13 mouse cellular contexts compared by ENCODE assay signal in genomic region chr5:48333884-48334513, GRCm38 (mm10). TPM values are rescaled to one million over a fixed set of nuclear protein-coding genes. Genes with fewer than 3 reads are reported as not detected.
A peak's percentile ranks its signal among the peaks of the same experiment; 100 is the strongest.
DNase-seq lines count a peak whose midpoint lies in the region; ATAC-seq and TF ChIP-seq lines count a peak whose summit lies in the region.
"Had no signal": no experiment of that assay in that cellular context is flagged by ENCODE, and none has a peak within 500 bp of the region (broad histone marks: within the 10 kb centered on the region; RNA-seq: fewer than 3 reads in every experiment).

No protein-coding gene starts in this region.

- TF ChIP-seq CTCF in liver, postnatal 0 days (IDR thresholded peaks at IDR 0.05; ENCODE audit: low read depth): no peak

- 42% methylated on average over 9 of the region's 9 CpGs for WGBS in embryonic facial prominence, embryonic 10.5 days
- 55% methylated on average over 9 of the region's 9 CpGs for WGBS in liver, postnatal 0 days (ENCODE audit: insufficient replicate concordance)

- no peaks in the 10 kb centered on the region for H3K36me3 ChIP-seq in embryonic facial prominence, embryonic 10.5 days (replicated peaks)
- no peaks in the 10 kb centered on the region for H3K36me3 ChIP-seq in liver, postnatal 0 days (replicated peaks; ENCODE audit: insufficient read depth, low read length)
- H3K36me3 ChIP-seq: heart, embryonic 10.5 days; limb, embryonic 13.5 days had no signal

- no peak for ATAC-seq in liver, postnatal 0 days

- peak; percentile 4 for DNase-seq in ovary, postnatal 36 days (ENCODE audit: low spot score)
- no peak for DNase-seq in ovary, postnatal 14 days (ENCODE audit: low spot score)
- DNase-seq in embryonic facial prominence, embryonic 10.5 days (ENCODE audit: low spot score): peak; percentile 20
- peak; percentile 65 for DNase-seq in mesoderm, embryonic 11.5 days (ENCODE audit: low read depth, low spot score)
- no peak for DNase-seq in liver, postnatal 0 days
- DNase-seq in cerebellum, adult 11 months: no peak
- DNase-seq in gastrocnemius, postnatal 36 days: no peak
- no peak for DNase-seq in urinary bladder, adult 2 months (ENCODE audit: low spot score)
- DNase-seq: lung, adult 2 months; spleen, adult 18-20 months had no signal

- no peaks in the 10 kb centered on the region for H3K27me3 ChIP-seq in embryonic facial prominence, embryonic 10.5 days (replicated peaks; ENCODE audit: low read depth, poor library complexity, severe bottlenecking)
- no peaks in the 10 kb centered on the region for H3K27me3 ChIP-seq in liver, postnatal 0 days (ENCODE audit: insufficient read depth, low read length)
- H3K27me3 ChIP-seq: limb, embryonic 13.5 days had no signal

- H3K4me3 ChIP-seq in embryonic facial prominence, embryonic 10.5 days: no peak overlapping the region
- no peak overlapping the region for H3K4me3 ChIP-seq in liver, postnatal 0 days (ENCODE audit: low read depth, low read length)
- H3K4me3 ChIP-seq: erythroblast, embryonic 14.5 days; heart, embryonic 10.5 days; limb, embryonic 13.5 days had no signal

- intact Hi-C loops in gastrocnemius, postnatal 36 days (cut with DNase I): no loop called here

- no peak overlapping the region for H3K9ac ChIP-seq in liver, postnatal 0 days (replicated peaks)
- H3K9ac ChIP-seq: limb, embryonic 13.5 days had no signal

- H3K9me3 ChIP-seq in embryonic facial prominence, embryonic 10.5 days: no peaks in the 10 kb centered on the region
- no peaks in the 10 kb centered on the region for H3K9me3 ChIP-seq in liver, postnatal 0 days (ENCODE audit: low read length)
- H3K9me3 ChIP-seq: heart, embryonic 10.5 days; limb, embryonic 13.5 days had no signal

- no peak overlapping the region for H3K27ac ChIP-seq in embryonic facial prominence, embryonic 10.5 days (replicated peaks)
- no peak overlapping the region for H3K27ac ChIP-seq in liver, postnatal 0 days (ENCODE audit: low read depth)
- H3K27ac ChIP-seq: heart, embryonic 10.5 days; limb, embryonic 13.5 days had no signal

- peaks cover 9% of the 10 kb centered on the region for H3K4me1 ChIP-seq in embryonic facial prominence, embryonic 10.5 days
- no peaks in the 10 kb centered on the region for H3K4me1 ChIP-seq in liver, postnatal 0 days (ENCODE audit: insufficient read depth)
- H3K4me1 ChIP-seq: heart, embryonic 10.5 days; limb, embryonic 13.5 days had no signal

- no peak overlapping the region for H3K4me2 ChIP-seq in liver, postnatal 0 days (ENCODE audit: low read depth, low read length)
- H3K4me2 ChIP-seq: limb, embryonic 13.5 days had no signal

- TF ChIP-seq EP300 in liver, postnatal 0 days (IDR thresholded peaks at IDR 0.05; ENCODE audit: low read depth): no peak

RNA-seq across cellular contexts. Expression of gene 5730480H06Rik, which starts 6.2 kb away (rescaled TPM):
- 25.8 and 27.3 TPM in 2 replicates for polyA plus RNA-seq in embryonic facial prominence, embryonic 10.5 days (2016; fragmentation: Nextera tagmentation; extraction: Ambion mirVana)
- polyA plus RNA-seq in liver, postnatal 0 days (2015; fragmentation: Nextera tagmentation; extraction: Ambion mirVana): 6.6 and 7.6 TPM in 2 replicates
- 1 to 10 TPM; 3.5 to 5.1 TPM for total RNA-seq in gastrocnemius, postnatal 36 days (2021)
- polyA plus RNA-seq in urinary bladder, adult 2 months (2012; rRNA removed): 17.7 and 21.1 TPM in 2 replicates

Comparison
In these comparisons a context has a peak if more than half of its experiments do, and no peak if none do; other contexts are left out.
1. DNase-seq: peak in ovary, postnatal 36 days (single experiment), embryonic facial prominence, embryonic 10.5 days (single experiment) and mesoderm, embryonic 11.5 days (single experiment); none in ovary, postnatal 14 days (single experiment), liver, postnatal 0 days (single experiment), cerebellum, adult 11 months (single experiment), gastrocnemius, postnatal 36 days (0 of 2) and urinary bladder, adult 2 months (single experiment).